Mouse (Mus musculus) cerebellum, adult 9-10 months (tissue): Measurements from ENCODE around the gene BC003965.
A peak's percentile ranks its signal among the peaks of the same experiment; 100 is the strongest.
"Not testable (repeated sequence)": the region's sequence is repeated elsewhere in the genome, so short reads cannot be mapped to it uniquely, and the experiment has no call there.

ENCODE experiments used
- DNase-seq: peaks from one replicate; pipeline ENCODE4 v3.0.0; 2022

BC003965 gene

DNA sequence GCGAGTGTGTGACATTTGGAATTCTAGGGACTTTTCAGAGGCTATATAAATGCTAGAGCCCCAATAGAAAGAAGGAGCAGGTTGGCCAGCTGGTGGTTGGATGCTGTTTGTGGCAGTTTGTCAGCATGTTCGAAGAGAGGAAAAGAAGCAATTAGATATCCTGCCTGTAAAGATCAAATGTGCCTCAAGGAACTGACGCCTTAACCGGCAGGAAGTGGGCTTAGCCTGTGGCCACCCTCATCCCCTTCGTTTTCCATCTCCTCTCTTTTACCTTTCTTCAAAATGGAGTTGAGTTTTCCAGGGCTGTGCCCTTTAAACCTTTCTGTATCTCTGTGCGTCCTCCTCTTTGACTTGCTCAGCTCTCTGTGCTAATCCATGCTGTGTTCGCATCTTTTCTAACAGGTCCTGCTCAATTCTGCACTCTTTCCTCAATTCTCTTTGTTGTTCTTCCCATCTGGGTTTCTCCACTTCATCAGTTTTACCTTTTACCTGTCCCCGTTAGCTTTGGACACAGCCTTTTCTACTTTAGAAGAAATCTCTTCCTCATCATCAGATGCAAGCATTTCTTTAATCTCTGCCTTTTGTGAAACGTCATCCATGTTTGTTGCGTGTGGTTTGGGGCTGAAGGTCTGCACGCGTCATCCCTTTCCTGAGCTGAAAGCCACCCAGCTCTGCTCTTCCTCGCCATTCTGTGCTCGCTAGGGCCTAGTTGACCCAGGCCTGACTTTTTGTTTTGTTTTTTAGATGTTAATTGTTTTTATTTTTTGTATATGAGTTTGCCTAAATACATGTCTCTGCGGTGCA, 35.3 kb downstream of the BC003965 start:
- no peak for DNase-seq

DNA sequence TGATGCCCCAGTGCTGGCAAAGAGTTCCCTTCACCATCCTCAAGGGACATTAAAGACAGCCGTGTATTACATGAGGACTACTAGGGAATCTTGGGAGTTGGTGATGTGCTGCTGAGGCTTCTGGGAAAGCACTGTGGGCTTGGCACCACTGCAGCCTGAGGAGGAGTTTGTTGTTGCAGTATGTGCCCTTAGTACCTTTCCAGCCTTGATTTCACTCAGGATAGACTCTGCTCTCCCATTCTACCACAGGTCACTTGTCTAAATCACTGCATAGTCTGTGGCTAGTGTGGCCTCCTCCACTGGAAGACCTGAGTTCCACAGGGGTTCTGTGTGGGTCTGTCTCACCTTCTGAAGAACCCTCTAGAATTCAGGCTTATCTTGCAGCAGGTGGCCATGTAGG, 36.4 kb downstream of the BC003965 start:
- no peak for DNase-seq

GRCm38 (mm10) chr17:25221821-25222503, 37.6 kb downstream of the BC003965 start:
- DNase-seq = peak; percentile 83

- DNase-seq = peak; percentile 78
These were observed 38.2 kb downstream of the BC003965 start for GRCm38 (mm10) chr17:25222504-25222940.

DNA sequence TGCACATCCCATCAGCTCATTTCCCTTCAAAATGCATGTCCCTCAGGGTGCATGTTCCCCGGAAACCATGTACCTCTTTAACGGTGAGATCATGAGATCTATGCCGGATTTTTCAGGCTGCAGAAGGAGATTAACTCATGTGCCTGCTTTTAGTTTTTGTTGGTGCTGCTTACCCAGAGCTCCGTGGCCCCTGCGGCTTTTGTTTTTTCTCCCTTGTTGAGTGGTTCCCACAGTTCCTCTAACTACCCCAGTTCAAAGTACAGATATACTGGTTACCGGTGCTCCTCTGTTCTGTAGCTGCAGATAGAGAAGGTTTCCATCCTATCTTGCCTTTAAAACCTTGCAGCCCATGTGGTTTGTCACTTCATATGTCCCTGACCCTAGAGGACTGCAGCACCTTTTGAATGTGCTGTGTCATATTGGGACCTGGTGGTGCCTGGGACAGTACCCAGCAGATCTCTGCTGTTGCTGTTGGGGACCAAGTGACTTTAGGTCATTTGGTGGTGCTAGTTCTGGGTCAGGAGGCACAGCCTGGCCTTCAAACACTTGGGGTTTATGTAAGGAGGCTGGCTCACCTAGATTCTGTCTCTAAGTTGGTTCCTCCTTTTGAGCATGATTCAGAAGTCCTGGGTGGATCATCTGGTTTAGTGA, 38.7 kb downstream of the BC003965 start:
- DNase-seq = peak; percentile 57

DNA sequence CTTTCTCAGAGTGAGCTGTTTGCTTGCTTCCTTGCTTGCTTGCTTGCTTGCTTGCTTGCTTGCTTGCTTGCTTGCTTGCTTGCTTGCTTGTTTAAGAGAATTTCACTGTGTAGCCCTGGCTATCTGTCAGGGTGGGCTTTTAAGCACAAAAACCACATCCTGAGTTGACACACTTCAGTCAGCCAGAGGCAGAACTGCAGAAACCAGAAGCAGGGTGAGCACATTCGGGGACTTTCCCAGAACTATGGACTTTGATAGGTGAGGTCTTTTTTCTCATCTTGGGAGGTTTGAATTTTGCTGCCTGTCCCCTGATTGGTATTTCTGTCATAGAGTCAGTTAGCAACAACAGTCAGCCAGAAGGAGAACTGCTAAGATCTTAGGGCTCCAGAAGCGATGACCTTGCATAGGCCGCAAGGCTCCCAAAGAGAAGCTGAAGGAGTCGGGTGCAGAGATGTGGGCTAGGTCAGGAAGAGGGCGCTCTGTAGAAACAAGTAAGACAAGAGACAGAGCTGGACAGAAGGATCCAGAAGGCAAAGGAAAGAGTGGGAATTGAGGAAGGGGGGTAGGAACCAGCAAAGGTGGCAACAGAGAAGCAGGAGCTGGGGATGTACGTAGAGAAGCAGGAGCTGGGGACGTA, 40.4 kb downstream of the BC003965 start:
- DNase-seq = no peak

- no peak for DNase-seq
These were observed 41.3 kb downstream of the BC003965 start for GRCm38 (mm10) chr17:25225659-25226058.

GRCm38 (mm10) chr17:25227991-25228390, 43.6 kb downstream of the BC003965 start:
- no peak for DNase-seq

GRCm38 (mm10) chr17:25230014-25230655, 45.8 kb downstream of the BC003965 start:
- DNase-seq = not testable (repeated sequence)

GRCm38 (mm10) chr17:25230700-25231099, 46.3 kb downstream of the BC003965 start:
- DNase-seq = peak; percentile 43

DNA sequence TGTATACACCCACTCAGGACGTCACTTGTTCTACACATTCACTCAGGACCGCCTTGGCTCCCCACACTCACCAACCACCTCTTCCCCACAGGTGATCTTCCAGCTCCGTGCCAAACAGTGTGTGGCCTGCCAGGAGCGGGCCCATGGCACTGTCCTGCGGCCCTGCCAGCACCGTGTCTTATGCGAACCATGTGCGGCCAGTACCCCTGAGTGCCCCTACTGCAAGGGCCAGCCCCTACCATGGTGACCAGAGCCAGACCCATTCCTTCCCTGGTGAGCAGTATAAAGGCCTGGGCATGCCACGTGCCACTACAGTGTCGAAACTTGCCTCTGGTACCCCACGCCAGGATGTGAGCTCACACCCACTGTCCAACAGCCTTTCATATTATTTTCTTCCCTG, 47.3 kb downstream of the BC003965 start:
- not testable (repeated sequence) for DNase-seq

- DNase-seq = peak; percentile 11
These were observed 51.3 kb downstream of the BC003965 start for GRCm38 (mm10) chr17:25235635-25236034.
